Mouse (Mus musculus): ENCODE data around the gene Cntn1. TPM values are rescaled to one million over a fixed set of nuclear protein-coding genes. Genes with fewer than 3 reads are reported as not detected.

Gene Cntn1
- 0.75 and 0.80 TPM in 2 replicates for polyA plus RNA-seq (2015; fragmentation: Nextera tagmentation; extraction: Ambion mirVana)

GRCm38 (mm10) chr15:92050996-92051352 lies at the start of gene Cntn1:
Gene Cntn1 (plus strand): TSS chr15:92051165.
- no peak within 1 kb of the TSS for H3K27ac ChIP-seq (ENCODE audit: low read length)
- peaks cover 4% of the 10 kb centered on the region; the same call in 1 of the 2 replicates for H3K4me1 ChIP-seq (replicated peaks; ENCODE audit: control insufficient read depth, insufficient read depth, low read length)
- H3K9ac ChIP-seq (ENCODE audit: low read length), result 0 out of 2 replicates have a peak within 1 kb of the TSS, but pooled peaks have one; percentile 42
- H3K27me3 ChIP-seq (ENCODE audit: control insufficient read depth, insufficient read depth, low read depth, low read length), result peaks cover 11% of the 10 kb centered on the region
- no peaks in the 10 kb centered on the region for H3K36me3 ChIP-seq (ENCODE audit: control insufficient read depth, insufficient read depth, low read length)
- 2% methylated on average over 17 of the region's 17 CpGs for WGBS
- H3K4me2 ChIP-seq (ENCODE audit: low read depth, low read length), result peak within 1 kb of the TSS; percentile 82
- H3K9me3 ChIP-seq (ENCODE audit: control insufficient read depth, low read length), result peaks cover 2% of the 10 kb centered on the region; the same call in 1 of the 2 replicates
- ATAC-seq (ENCODE audit: low read depth), result peak; percentile 98
- H3K4me3 ChIP-seq (ENCODE audit: low read length), result peak within 1 kb of the TSS; percentile 50

GRCm38 (mm10) chr15:92001431-92001830 lies 49.5 kb upstream of the Cntn1 start:
- Histone ChIP-seq H3K4me1 (replicated peaks; ENCODE audit: control insufficient read depth, insufficient read depth, low read length) (no peaks in the 10 kb centered on the region), H3K27ac (ENCODE audit: low read length) (no peak overlapping the region), H3K4me3 (ENCODE audit: low read length) (no peak overlapping the region), H3K4me2 (ENCODE audit: low read depth, low read length) (no peak overlapping the region), H3K36me3 (ENCODE audit: control insufficient read depth, insufficient read depth, low read length) (no peaks in the 10 kb centered on the region), H3K27me3 (ENCODE audit: control insufficient read depth, insufficient read depth, low read depth, low read length) (no peaks in the 10 kb centered on the region), H3K9me3 (ENCODE audit: control insufficient read depth, low read length) (no peaks in the 10 kb centered on the region), H3K9ac (ENCODE audit: low read length) (no peak overlapping the region)
- WGBS, result 73% methylated on average over 3 of the region's 3 CpGs
- no peak for ATAC-seq (ENCODE audit: low read depth)

GRCm38 (mm10) chr15:92012165-92013083 lies 38.5 kb upstream of the Cntn1 start:
- Histone ChIP-seq H3K36me3 (ENCODE audit: control insufficient read depth, insufficient read depth, low read length) (no peaks in the 10 kb centered on the region), H3K9ac (ENCODE audit: low read length) (no peak overlapping the region), H3K27me3 (ENCODE audit: control insufficient read depth, insufficient read depth, low read depth, low read length) (no peaks in the 10 kb centered on the region), H3K4me3 (ENCODE audit: low read length) (no peak overlapping the region), H3K4me2 (ENCODE audit: low read depth, low read length) (no peak overlapping the region), H3K9me3 (ENCODE audit: control insufficient read depth, low read length) (no peaks in the 10 kb centered on the region), H3K4me1 (replicated peaks; ENCODE audit: control insufficient read depth, insufficient read depth, low read length) (no peaks in the 10 kb centered on the region), H3K27ac (ENCODE audit: low read length) (no peak overlapping the region)
- WGBS, result 59% methylated on average over 8 of the region's 8 CpGs
- ATAC-seq (ENCODE audit: low read depth), result peak; percentile 78

- WGBS, result 83% methylated on average over 1 of the region's 1 CpGs
- Histone ChIP-seq H3K4me1 (replicated peaks; ENCODE audit: control insufficient read depth, insufficient read depth, low read length) (no peaks in the 10 kb centered on the region), H3K27me3 (ENCODE audit: control insufficient read depth, insufficient read depth, low read depth, low read length) (no peaks in the 10 kb centered on the region), H3K4me2 (ENCODE audit: low read depth, low read length) (no peak overlapping the region), H3K4me3 (ENCODE audit: low read length) (no peak overlapping the region), H3K9ac (ENCODE audit: low read length) (no peak overlapping the region), H3K9me3 (ENCODE audit: control insufficient read depth, low read length) (no peaks in the 10 kb centered on the region; the same call in 1 of the 2 replicates), H3K27ac (ENCODE audit: low read length) (no peak overlapping the region), H3K36me3 (ENCODE audit: control insufficient read depth, insufficient read depth, low read length) (no peaks in the 10 kb centered on the region)
- no peak for ATAC-seq (ENCODE audit: low read depth)
These were observed 16.9 kb upstream of the Cntn1 start for GRCm38 (mm10) chr15:92034111-92034510.

GRCm38 (mm10) chr15:92042538-92042937 lies 8.4 kb upstream of the Cntn1 start:
- H3K9ac ChIP-seq (ENCODE audit: low read length), result no peak overlapping the region
- no peaks in the 10 kb centered on the region for H3K9me3 ChIP-seq (ENCODE audit: control insufficient read depth, low read length)
- H3K36me3 ChIP-seq (ENCODE audit: control insufficient read depth, insufficient read depth, low read length), result no peaks in the 10 kb centered on the region
- H3K4me1 ChIP-seq (replicated peaks; ENCODE audit: control insufficient read depth, insufficient read depth, low read length), result no peaks in the 10 kb centered on the region
- H3K4me2 ChIP-seq (ENCODE audit: low read depth, low read length), result no peak overlapping the region
- 80% methylated on average over 5 of the region's 5 CpGs for WGBS
- H3K4me3 ChIP-seq (ENCODE audit: low read length), result no peak overlapping the region
- no peak overlapping the region for H3K27ac ChIP-seq (ENCODE audit: low read length)
- no peak for ATAC-seq (ENCODE audit: low read depth)
- no peaks in the 10 kb centered on the region for H3K27me3 ChIP-seq (ENCODE audit: control insufficient read depth, insufficient read depth, low read depth, low read length)

GRCm38 (mm10) chr15:92046042-92046441 lies 4.9 kb upstream of the Cntn1 start:
- H3K9me3 ChIP-seq (ENCODE audit: control insufficient read depth, low read length), result peaks cover 2% of the 10 kb centered on the region; the same call in 1 of the 2 replicates
- H3K4me2 ChIP-seq (ENCODE audit: low read depth, low read length), result no peak overlapping the region
- H3K27me3 ChIP-seq (ENCODE audit: control insufficient read depth, insufficient read depth, low read depth, low read length), result no peaks in the 10 kb centered on the region
- ATAC-seq (ENCODE audit: low read depth), result no peak
- no peak overlapping the region for H3K27ac ChIP-seq (ENCODE audit: low read length)
- H3K4me3 ChIP-seq (ENCODE audit: low read length), result no peak overlapping the region
- no peaks in the 10 kb centered on the region for H3K36me3 ChIP-seq (ENCODE audit: control insufficient read depth, insufficient read depth, low read length)
- H3K4me1 ChIP-seq (replicated peaks; ENCODE audit: control insufficient read depth, insufficient read depth, low read length), result no peaks in the 10 kb centered on the region; the same call in 1 of the 2 replicates
- H3K9ac ChIP-seq (ENCODE audit: low read length), result no peak overlapping the region
- 80% methylated on average over 8 of the region's 8 CpGs for WGBS

- ATAC-seq (ENCODE audit: low read depth), result no peak
- H3K4me2 ChIP-seq (ENCODE audit: low read depth, low read length), result no peak overlapping the region
- H3K27ac ChIP-seq (ENCODE audit: low read length), result no peak overlapping the region
- peaks cover 4% of the 10 kb centered on the region; the same call in 1 of the 2 replicates for H3K4me1 ChIP-seq (replicated peaks; ENCODE audit: control insufficient read depth, insufficient read depth, low read length)
- no peak overlapping the region for H3K9ac ChIP-seq (ENCODE audit: low read length)
- peaks cover 11% of the 10 kb centered on the region for H3K27me3 ChIP-seq (ENCODE audit: control insufficient read depth, insufficient read depth, low read depth, low read length)
- no peaks in the 10 kb centered on the region for H3K36me3 ChIP-seq (ENCODE audit: control insufficient read depth, insufficient read depth, low read length)
- 58% methylated on average over 4 of the region's 4 CpGs for WGBS
- H3K4me3 ChIP-seq (ENCODE audit: low read length), result no peak overlapping the region
- H3K9me3 ChIP-seq (ENCODE audit: control insufficient read depth, low read length), result peaks cover 2% of the 10 kb centered on the region; the same call in 1 of the 2 replicates
These were observed 2.9 kb upstream of the Cntn1 start for GRCm38 (mm10) chr15:92048031-92048430.

- no peak overlapping the region for H3K9ac ChIP-seq (ENCODE audit: low read length)
- peaks cover 4% of the 10 kb centered on the region; the same call in 1 of the 2 replicates for H3K4me1 ChIP-seq (replicated peaks; ENCODE audit: control insufficient read depth, insufficient read depth, low read length)
- H3K4me2 ChIP-seq (ENCODE audit: low read depth, low read length), result no peak overlapping the region
- H3K9me3 ChIP-seq (ENCODE audit: control insufficient read depth, low read length), result peaks cover 2% of the 10 kb centered on the region; the same call in 1 of the 2 replicates
- no peak overlapping the region for H3K27ac ChIP-seq (ENCODE audit: low read length)
- H3K27me3 ChIP-seq (ENCODE audit: control insufficient read depth, insufficient read depth, low read depth, low read length), result peaks cover 11% of the 10 kb centered on the region
- WGBS, result 82% methylated on average over 4 of the region's 4 CpGs
- H3K36me3 ChIP-seq (ENCODE audit: control insufficient read depth, insufficient read depth, low read length), result no peaks in the 10 kb centered on the region
- no peak overlapping the region for H3K4me3 ChIP-seq (ENCODE audit: low read length)
- ATAC-seq (ENCODE audit: low read depth), result no peak
These were observed 2.4 kb upstream of the Cntn1 start for GRCm38 (mm10) chr15:92048531-92048930.

GRCm38 (mm10) chr15:92051353-92052132 lies 578 bp downstream of the Cntn1 start:
- WGBS, result 1% methylated on average over 33 of the region's 35 CpGs
- ATAC-seq (ENCODE audit: low read depth), result no peak
- Histone ChIP-seq H3K4me1 (replicated peaks; ENCODE audit: control insufficient read depth, insufficient read depth, low read length) (peaks cover 4% of the 10 kb centered on the region; the same call in 1 of the 2 replicates), H3K4me2 (ENCODE audit: low read depth, low read length) (peak overlapping the region; percentile 82), H3K4me3 (ENCODE audit: low read length) (peak overlapping the region; percentile 50), H3K36me3 (ENCODE audit: control insufficient read depth, insufficient read depth, low read length) (no peaks in the 10 kb centered on the region), H3K9ac (ENCODE audit: low read length) (0 out of 2 replicates have a peak overlapping the region, but pooled peaks have one; percentile 42), H3K27me3 (ENCODE audit: control insufficient read depth, insufficient read depth, low read depth, low read length) (peaks cover 11% of the 10 kb centered on the region), H3K27ac (ENCODE audit: low read length) (no peak overlapping the region), H3K9me3 (ENCODE audit: control insufficient read depth, low read length) (peaks cover 2% of the 10 kb centered on the region; the same call in 1 of the 2 replicates)
